Mouse (Mus musculus) liver, embryonic 11.5 days (tissue): ENCODE results near the gene Srms. TPM values are rescaled to one million over a fixed set of nuclear protein-coding genes. Genes with fewer than 3 reads are reported as not detected.

Experiments
- ATAC-seq: fragments of 200-750 bp; cut with Nextera tagmentation; replicated peaks from 2 replicates; pipeline ENCODE4 v1.8.0; 2017; ENCODE audit warnings: moderate number of reproducible peaks, mild to moderate bottlenecking, moderate TSS enrichment, moderate library complexity; ENCODE audit not compliant: low FRiP score
- DNase-seq: peaks from one replicate; pipeline ENCODE4 v3.0.0-alpha.2; 2017; ENCODE audit warnings: low spot score
- H3K27ac ChIP-seq: fragments of 300-500 bp; sonication (generic); 2 replicates; pipeline ENCODE4 v1.5.1; 2014; ENCODE audit warnings: mild to moderate bottlenecking, low read depth, low read length, control low read depth
- H3K27me3 ChIP-seq: fragments of 300-500 bp; sonication (generic); replicated peaks from 2 replicates; pipeline ENCODE4 v1.6.1; 2014; ENCODE audit warnings: low read length, mixed read lengths; ENCODE audit not compliant: control insufficient read depth, insufficient read depth
- H3K36me3 ChIP-seq: fragments of 300-500 bp; sonication (generic); 2 replicates; pipeline ENCODE4 v1.6.1; 2014; ENCODE audit warnings: mild to moderate bottlenecking, low read length, moderate library complexity, mixed read lengths; ENCODE audit not compliant: control insufficient read depth, insufficient read depth
- H3K4me1 ChIP-seq: fragments of 300-500 bp; sonication (generic); replicated peaks from 2 replicates; pipeline ENCODE4 v1.6.1; 2014; ENCODE audit warnings: low read length, mixed read lengths; ENCODE audit not compliant: control insufficient read depth, insufficient read depth
- H3K4me2 ChIP-seq: fragments of 300-500 bp; sonication (generic); 2 replicates; pipeline ENCODE4 v1.6.1; 2014; ENCODE audit warnings: mild to moderate bottlenecking, control low read depth, moderate library complexity
- H3K4me3 ChIP-seq: fragments of 300-500 bp; sonication (generic); 2 replicates; pipeline ENCODE4 v1.5.1; 2014; ENCODE audit warnings: low read depth, low read length, control low read depth
- H3K9ac ChIP-seq: fragments of 300-500 bp; sonication (generic); 2 replicates; pipeline ENCODE4 v1.6.1; 2014; ENCODE audit warnings: low read depth, low read length, control low read depth
- H3K9me3 ChIP-seq: fragments of 300-500 bp; sonication (generic); 2 replicates; pipeline ENCODE4 v1.6.1; 2016; ENCODE audit warnings: low read length, inconsistent platforms, mixed read lengths; ENCODE audit not compliant: control insufficient read depth
- WGBS: fragments of 180-500 bp; shearing (Covaris S2); extraction: QIAGEN DNeasy Blood & Tissue Kit; methylation state at CpG from one replicate; pipeline ENCODE4 v1.1.7; 2014; 5-methylcytosine and 5-hydroxymethylcytosine counted together
- polyA plus RNA-seq: library from polyadenylated mRNA; unstranded; fragments of >200 nt; fragmentation: Nextera tagmentation; extraction: Ambion mirVana; gene quantifications from 2 replicates; pipeline ENCODE4 v1.2.1, GENCODE M21; 2014

Gene Srms
- polyA plus RNA-seq, 1 experiment from 2014 or later, result 0.23 TPM

GRCm38 (mm10) chr2:181166469-181166868, 46.5 kb downstream of the Srms start:
- Histone ChIP-seq H3K4me2 (no peak overlapping the region), H3K9me3 (no peaks in the 10 kb centered on the region), H3K27ac (no peak overlapping the region), H3K36me3 (no peaks in the 10 kb centered on the region), H3K9ac (no peak overlapping the region), H3K27me3 (no peaks in the 10 kb centered on the region; the same call in 1 of the 2 replicates), H3K4me3 (no peak overlapping the region), H3K4me1 (no peaks in the 10 kb centered on the region)
- DNase-seq (no peak), ATAC-seq (no peak)
- WGBS, result 81% methylated on average over 5 of the region's 5 CpGs

- H3K4me2 ChIP-seq, result no peak overlapping the region
- DNase-seq, result no peak
- H3K4me3 ChIP-seq, result no peak overlapping the region
- H3K27me3 ChIP-seq, result peaks cover 25% of the 10 kb centered on the region
- H3K27ac ChIP-seq, result no peak overlapping the region
- H3K36me3 ChIP-seq, result no peaks in the 10 kb centered on the region
- H3K9me3 ChIP-seq, result no peaks in the 10 kb centered on the region
- no peaks in the 10 kb centered on the region for H3K4me1 ChIP-seq
- ATAC-seq, result no peak
- no peak overlapping the region for H3K9ac ChIP-seq
- WGBS, result 71% methylated on average over 4 of the region's 4 CpGs
Measured at GRCm38 (mm10) chr2:181160821-181161220, 52.2 kb downstream of the Srms start.

- WGBS, result 5% methylated on average over 2 of the region's 2 CpGs
- H3K4me3 ChIP-seq, result no peak overlapping the region
- no peak overlapping the region for H3K4me2 ChIP-seq
- H3K36me3 ChIP-seq, result no peaks in the 10 kb centered on the region
- H3K27ac ChIP-seq, result no peak overlapping the region
- ATAC-seq, result no peak
- no peak overlapping the region for H3K9ac ChIP-seq
- no peaks in the 10 kb centered on the region for H3K4me1 ChIP-seq
- H3K9me3 ChIP-seq, result no peaks in the 10 kb centered on the region
- H3K27me3 ChIP-seq, result peaks cover 36% of the 10 kb centered on the region
- DNase-seq, result no peak
Measured at GRCm38 (mm10) chr2:181159771-181160170, 53.2 kb downstream of the Srms start.

GRCm38 (mm10) chr2:181159091-181159514, 53.9 kb downstream of the Srms start:
- Histone ChIP-seq H3K4me2 (no peak overlapping the region), H3K36me3 (no peaks in the 10 kb centered on the region), H3K4me3 (no peak overlapping the region), H3K9me3 (no peaks in the 10 kb centered on the region), H3K4me1 (no peaks in the 10 kb centered on the region), H3K27ac (no peak overlapping the region), H3K27me3 (peaks cover 39% of the 10 kb centered on the region), H3K9ac (no peak overlapping the region)
- no peak for DNase-seq
- WGBS, result 48% methylated on average over 7 of the region's 7 CpGs
- ATAC-seq, result no peak

- H3K27ac ChIP-seq, result no peak overlapping the region
- ATAC-seq, result no peak
- no peaks in the 10 kb centered on the region for H3K4me1 ChIP-seq
Measured at GRCm38 (mm10) chr2:181158471-181158870, 54.5 kb downstream of the Srms start.

GRCm38 (mm10) chr2:181157716-181158302, 55.2 kb downstream of the Srms start:
- 63% methylated on average over 6 of the region's 6 CpGs for WGBS
- Histone ChIP-seq H3K36me3 (no peaks in the 10 kb centered on the region), H3K4me1 (no peaks in the 10 kb centered on the region), H3K4me2 (no peak overlapping the region), H3K27me3 (peaks cover 45% of the 10 kb centered on the region), H3K9ac (no peak overlapping the region), H3K4me3 (no peak overlapping the region), H3K9me3 (no peaks in the 10 kb centered on the region), H3K27ac (no peak overlapping the region)
- no peak for ATAC-seq
- no peak for DNase-seq

More at GRCm38 (mm10) chr2:181158471-181158870, 54.5 kb downstream of the Srms start:
- no peak for DNase-seq
- Histone ChIP-seq H3K9me3 (no peaks in the 10 kb centered on the region), H3K36me3 (no peaks in the 10 kb centered on the region), H3K27me3 (peaks cover 39% of the 10 kb centered on the region), H3K4me2 (no peak overlapping the region), H3K4me3 (no peak overlapping the region), H3K9ac (no peak overlapping the region)
- WGBS, result 78% methylated on average over 2 of the region's 2 CpGs

GRCm38 (mm10) chr2:181157180-181157579, 55.8 kb downstream of the Srms start:
- H3K27me3 ChIP-seq, result peaks cover 45% of the 10 kb centered on the region
- H3K27ac ChIP-seq, result no peak overlapping the region
- no peak overlapping the region for H3K9ac ChIP-seq
- ATAC-seq, result no peak
- H3K36me3 ChIP-seq, result no peaks in the 10 kb centered on the region
- no peaks in the 10 kb centered on the region for H3K9me3 ChIP-seq
- H3K4me2 ChIP-seq, result no peak overlapping the region
- DNase-seq, result no peak
- no peaks in the 10 kb centered on the region for H3K4me1 ChIP-seq
- H3K4me3 ChIP-seq, result no peak overlapping the region
- WGBS, result 61% methylated on average over 4 of the region's 4 CpGs

GRCm38 (mm10) chr2:181156248-181157121, 56.5 kb downstream of the Srms start, which contains the start of gene Eef1a2:
Eef1a2 (minus strand) TSS chr2:181157014.
- no peak for ATAC-seq
- Histone ChIP-seq H3K36me3 (no peaks in the 10 kb centered on the region), H3K4me3 (0 out of 2 replicates have a peak within 1 kb of the TSS, but pooled peaks have one; percentile 17), H3K9me3 (no peaks in the 10 kb centered on the region), H3K27ac (no peak within 1 kb of the TSS), H3K9ac (no peak within 1 kb of the TSS), H3K4me1 (no peaks in the 10 kb centered on the region), H3K4me2 (peak within 1 kb of the TSS; percentile 44), H3K27me3 (peaks cover 45% of the 10 kb centered on the region)
- DNase-seq, result no peak
- WGBS, result 7% methylated on average over 55 of the region's 55 CpGs
